Mouse (Mus musculus) E14TG2a.4 (cell line): Measurements from ENCODE around the gene Gm1123.

Experiments
- H3K27me3 ChIP-seq: 2 replicates; pipeline ENCODE4 v1.6.1; 2014; ENCODE audit warnings: low read length, control low read depth; ENCODE audit not compliant: insufficient read depth
- H3K36me3 ChIP-seq: 2 replicates; pipeline ENCODE4 v1.6.1; 2014; ENCODE audit warnings: low read length, control low read depth; ENCODE audit not compliant: insufficient read depth
- H3K4me1 ChIP-seq: replicated peaks from 2 replicates; pipeline ENCODE4 v1.6.1; 2014; ENCODE audit warnings: low read depth, low read length, control low read depth
- H3K4me3 ChIP-seq: replicated peaks from 2 replicates; pipeline ENCODE4 v1.5.1; 2014; ENCODE audit warnings: mild to moderate bottlenecking, low read length
- H3K9me3 ChIP-seq: 2 replicates; pipeline ENCODE4 v1.6.1; 2014; ENCODE audit warnings: low read length, control low read depth
- CTCF ChIP-seq: conservative IDR thresholded peaks from 2 replicates; pipeline ENCODE4 v1.5.1; 2014; ENCODE audit warnings: low read length
- NANOG ChIP-seq: IDR thresholded peaks from 2 replicates; pipeline ENCODE4 v1.6.1; 2014; ENCODE audit warnings: borderline replicate concordance, low read length, mixed read lengths
- POU5F1 ChIP-seq: IDR thresholded peaks from 2 replicates; pipeline ENCODE4 v1.6.1; 2014; ENCODE audit warnings: low read length, borderline replicate concordance

Gene Gm1123

DNA sequence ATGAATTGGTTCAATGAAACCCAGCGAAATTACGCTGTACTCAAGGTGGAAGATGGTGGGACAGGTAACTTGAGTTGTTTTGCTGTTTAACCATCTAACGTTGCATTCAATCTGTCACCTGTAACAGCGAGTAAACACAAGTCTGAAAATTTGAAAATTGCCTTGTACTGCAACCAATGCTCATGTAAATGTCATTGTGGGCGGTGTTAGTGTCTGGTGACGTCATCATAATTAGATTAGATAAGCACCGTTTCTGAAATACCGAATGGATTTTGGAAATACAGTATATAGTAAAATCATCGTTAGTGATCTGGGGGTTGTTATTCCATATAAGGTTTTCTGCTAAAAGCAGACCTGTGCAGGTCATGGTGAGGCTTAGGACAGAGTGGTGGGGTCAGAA, 48.4 kb downstream of the Gm1123 start:
- H3K4me3 ChIP-seq: peak overlapping the region; percentile 96
- no peak for TF ChIP-seq CTCF
- H3K4me1 ChIP-seq: peaks cover 18% of the 10 kb centered on the region
- peaks cover 15% of the 10 kb centered on the region for H3K27me3 ChIP-seq
- H3K36me3 ChIP-seq: 0 out of 2 replicates have a peak, but pooled peaks cover 2% of the 10 kb centered on the region
- H3K9me3 ChIP-seq: no peaks in the 10 kb centered on the region

DNA sequence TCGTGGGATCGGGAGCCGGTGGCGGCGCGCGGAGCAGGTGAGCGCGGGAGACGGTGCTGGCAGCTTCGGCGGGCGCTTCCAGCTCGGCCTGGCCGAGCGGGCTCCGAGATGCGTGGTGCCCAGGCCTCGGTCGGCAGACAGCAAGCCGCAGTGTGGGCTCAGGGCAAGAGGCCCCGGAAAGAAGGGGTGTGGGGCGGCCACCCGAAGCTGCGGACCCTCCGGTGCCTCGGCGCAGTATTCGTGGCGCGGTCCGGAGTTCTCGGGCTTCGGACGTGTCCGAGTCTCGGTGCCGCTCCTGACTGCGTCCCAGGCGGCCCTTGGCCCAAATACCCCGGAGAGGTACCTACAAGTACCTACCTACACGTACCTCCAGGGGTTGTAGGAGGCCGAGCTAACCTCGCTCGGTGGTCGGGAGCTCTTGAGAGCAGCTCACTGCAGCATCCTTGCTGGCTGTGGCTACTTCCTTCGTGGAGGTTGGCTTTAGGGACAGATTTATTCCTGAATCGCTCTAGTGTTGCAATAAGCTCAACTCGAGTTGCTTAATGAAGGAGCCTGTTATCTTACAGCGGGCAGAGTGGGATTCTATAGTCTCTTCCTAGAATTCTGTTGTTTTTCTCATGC, 48.9 kb downstream of the Gm1123 start:
- H3K4me1 ChIP-seq: peaks cover 18% of the 10 kb centered on the region

DNA sequence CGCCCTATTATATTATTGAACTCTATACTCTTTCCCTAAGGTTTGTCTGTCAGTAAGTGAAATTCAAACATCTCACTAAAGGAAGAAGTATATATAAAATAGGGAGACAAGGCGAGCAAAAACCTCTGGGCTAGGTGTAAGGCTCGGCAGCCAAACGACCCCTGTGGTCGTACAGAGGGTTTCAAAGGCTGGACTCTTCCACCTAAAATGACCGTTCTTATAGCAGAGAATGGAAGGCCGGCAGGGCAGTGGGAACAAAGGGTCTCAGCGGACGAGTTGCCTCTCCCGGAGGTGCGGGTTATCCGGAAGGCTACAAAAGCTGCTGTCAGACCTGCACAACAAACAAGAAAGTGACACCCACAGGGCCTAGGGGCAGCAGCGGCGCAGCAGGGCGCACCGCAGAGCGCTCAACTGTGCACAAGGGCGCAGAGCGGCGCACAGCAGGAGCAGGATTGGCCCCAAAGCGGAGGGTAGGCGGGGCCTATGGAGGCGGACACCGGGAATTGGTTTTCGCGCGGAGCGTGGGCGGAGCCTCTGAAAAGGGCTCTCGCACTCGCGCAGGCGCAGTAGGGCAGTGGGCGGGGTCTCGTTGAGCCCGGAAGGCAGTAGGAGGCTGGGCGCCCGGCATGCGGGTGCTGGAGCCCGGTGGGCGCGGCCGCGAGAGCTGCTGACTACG, 49.6 kb downstream of the Gm1123 start, which contains the start of gene Faim:
TSS of gene Faim (plus strand) at position 574 of the 676 bp plus-strand sequence.
- Histone ChIP-seq H3K4me1 (peaks cover 18% of the 10 kb centered on the region), H3K36me3 (no peaks in the 10 kb centered on the region), H3K9me3 (no peaks in the 10 kb centered on the region), H3K4me3 (peak within 1 kb of the TSS; percentile 96), H3K27me3 (peaks cover 15% of the 10 kb centered on the region)
- TF ChIP-seq NANOG (peak; percentile 52; the same call in 1 of the 2 replicates), CTCF (no peak), POU5F1 (no peak)

More for the DNA sequence above, 48.9 kb downstream of the Gm1123 start:
- peaks cover 15% of the 10 kb centered on the region for H3K27me3 ChIP-seq
- H3K9me3 ChIP-seq: no peaks in the 10 kb centered on the region
- H3K36me3 ChIP-seq: no peaks in the 10 kb centered on the region
- H3K4me3 ChIP-seq: peak overlapping the region; percentile 96
- TF ChIP-seq POU5F1: no peak
- no peak for TF ChIP-seq CTCF
- TF ChIP-seq NANOG: no peak

DNA sequence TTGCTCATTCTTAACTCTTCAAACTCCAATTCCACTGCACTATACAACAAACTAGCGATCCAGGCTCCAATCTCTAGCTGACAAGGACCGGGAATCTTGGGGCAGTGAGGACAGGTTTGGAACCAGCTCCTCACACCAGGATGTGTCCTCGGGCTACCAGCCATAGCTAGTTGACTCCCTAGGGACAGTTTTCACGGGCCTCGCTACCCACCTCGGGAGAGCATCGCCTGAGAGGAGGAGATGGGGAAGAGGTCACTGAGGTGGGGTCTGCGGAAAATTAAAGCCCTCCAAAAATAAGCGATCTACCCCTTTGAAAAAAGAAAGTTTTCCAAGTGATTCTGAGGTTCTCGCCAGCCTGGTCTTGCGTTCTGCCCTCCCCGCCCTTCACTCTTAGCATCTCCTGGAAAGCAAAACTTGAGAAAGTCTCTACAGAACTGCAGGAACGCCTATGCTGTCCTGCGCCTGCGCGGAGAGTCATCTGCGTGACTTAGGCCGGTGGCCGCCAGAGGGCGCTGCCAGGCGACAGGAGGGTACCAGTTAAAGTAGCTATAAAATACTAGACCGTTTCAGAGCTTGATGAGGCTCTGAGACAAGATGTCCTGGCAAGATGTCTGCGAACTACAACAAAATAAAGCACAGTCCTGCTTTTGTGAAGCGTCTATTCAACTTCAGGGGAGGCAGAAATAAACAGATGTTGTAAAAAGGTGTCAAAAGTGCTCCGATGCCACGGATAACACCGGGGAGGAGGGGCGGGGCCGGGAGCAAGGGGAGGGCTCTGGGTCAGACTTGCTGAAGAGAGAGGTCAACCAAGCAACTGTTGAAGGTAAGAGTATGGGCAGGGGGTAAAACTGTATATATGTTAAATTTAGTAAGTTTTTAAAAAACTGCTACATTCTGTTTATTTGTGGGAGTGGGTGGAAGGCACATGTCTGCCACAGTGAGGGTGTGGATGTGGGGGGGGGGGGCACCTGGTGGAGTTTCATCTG, 55.8 kb downstream of the Gm1123 start:
- Histone ChIP-seq H3K36me3 (no peaks in the 10 kb centered on the region), H3K4me1 (peaks cover 30% of the 10 kb centered on the region), H3K27me3 (peaks cover 26% of the 10 kb centered on the region), H3K4me3 (peak overlapping the region; percentile 21), H3K9me3 (no peaks in the 10 kb centered on the region)
- peak; percentile 83 for TF ChIP-seq CTCF
- no peak for TF ChIP-seq POU5F1

DNA sequence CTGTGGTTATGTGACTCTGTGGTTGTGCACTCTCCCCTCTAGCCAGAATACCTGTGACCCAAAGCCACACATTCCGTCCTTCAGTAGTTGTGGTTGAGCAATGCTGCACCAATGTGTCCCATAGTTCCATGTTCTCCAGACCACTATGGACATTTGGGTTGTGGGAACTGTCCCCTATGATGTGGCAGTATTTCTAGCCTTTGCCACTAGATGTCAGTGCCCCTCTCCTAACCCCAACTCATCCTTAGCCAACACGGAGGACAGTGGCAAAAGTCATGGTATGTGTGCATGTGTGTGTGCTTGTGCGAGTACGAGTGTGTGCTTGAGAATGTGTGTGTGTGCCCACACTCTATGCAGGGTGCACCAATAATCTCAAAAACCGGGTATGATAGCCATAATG, 59.0 kb downstream of the Gm1123 start:
- Histone ChIP-seq H3K4me1 (peaks cover 42% of the 10 kb centered on the region), H3K9me3 (no peaks in the 10 kb centered on the region), H3K36me3 (no peaks in the 10 kb centered on the region), H3K4me3 (no peak overlapping the region), H3K27me3 (peaks cover 33% of the 10 kb centered on the region)
- TF ChIP-seq POU5F1: no peak
- peak; percentile 65 for TF ChIP-seq CTCF

DNA sequence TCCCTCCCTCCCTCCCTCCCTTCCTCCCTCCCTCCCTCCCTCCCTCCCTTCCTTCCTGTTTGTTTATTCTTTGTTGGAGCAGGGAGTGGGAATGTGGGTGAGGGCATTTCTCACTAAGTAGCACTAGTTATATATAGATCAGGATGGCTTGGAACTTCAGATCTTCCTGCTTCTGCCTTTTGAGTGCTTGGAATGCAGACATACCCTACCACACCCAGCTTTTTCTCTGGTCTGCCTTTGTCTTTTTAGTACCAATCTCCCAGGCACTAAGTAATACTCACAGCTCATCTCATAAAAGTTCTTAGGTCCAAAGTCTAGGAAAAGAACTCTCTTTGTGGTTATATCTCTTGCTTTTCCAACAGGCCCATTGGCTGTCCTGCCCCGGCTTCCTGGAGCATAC, 59.4 kb downstream of the Gm1123 start:
- peaks cover 42% of the 10 kb centered on the region for H3K4me1 ChIP-seq
- no peaks in the 10 kb centered on the region for H3K9me3 ChIP-seq
- no peaks in the 10 kb centered on the region for H3K36me3 ChIP-seq
- TF ChIP-seq POU5F1 (no peak), CTCF (no peak), NANOG (no peak)
- peaks cover 36% of the 10 kb centered on the region for H3K27me3 ChIP-seq
- H3K4me3 ChIP-seq: no peak overlapping the region

DNA sequence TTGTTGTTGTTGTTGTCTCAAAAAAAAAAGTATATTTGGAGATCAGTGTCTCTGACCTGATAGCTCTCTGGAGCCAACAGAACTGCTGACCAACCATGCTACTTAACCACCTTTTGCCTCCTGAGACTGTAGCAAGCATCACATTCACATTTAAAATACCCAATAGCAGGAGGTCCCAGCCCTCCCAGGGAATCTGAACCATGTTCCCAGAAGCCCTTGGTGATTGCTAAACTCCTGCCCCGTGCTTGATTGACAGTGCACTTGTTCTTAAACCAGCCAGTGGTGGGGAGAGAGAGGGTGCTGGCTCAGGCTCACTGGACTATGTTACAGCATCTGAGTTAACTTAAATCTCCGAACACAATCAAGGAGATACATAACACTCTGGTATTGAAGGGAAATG, 60.6 kb downstream of the Gm1123 start:
- Histone ChIP-seq H3K36me3 (no peaks in the 10 kb centered on the region), H3K4me3 (no peak overlapping the region), H3K9me3 (peaks cover 8% of the 10 kb centered on the region), H3K4me1 (peaks cover 40% of the 10 kb centered on the region), H3K27me3 (peaks cover 47% of the 10 kb centered on the region)
- no peak for TF ChIP-seq CTCF
- no peak for TF ChIP-seq POU5F1

DNA sequence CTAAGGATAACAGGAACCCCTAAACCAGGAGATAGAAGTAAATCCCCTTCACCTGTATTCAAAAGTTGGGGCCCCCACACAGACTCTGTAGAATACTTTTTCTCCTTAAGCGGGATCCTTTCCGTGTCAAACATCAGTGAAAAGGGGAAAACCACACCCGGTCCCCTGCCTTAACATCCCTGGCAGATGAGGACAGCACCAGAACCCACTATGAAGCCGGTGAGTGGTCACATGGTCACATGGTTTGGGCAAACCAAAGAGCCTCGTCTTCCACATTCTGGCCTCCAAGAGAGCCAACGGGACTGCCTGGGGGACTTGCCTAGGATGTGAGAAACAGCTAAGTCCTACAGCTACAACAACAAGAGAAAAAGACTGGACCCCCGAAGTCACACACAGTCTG, 62.0 kb downstream of the Gm1123 start:
- TF ChIP-seq POU5F1: no peak
- no peak for TF ChIP-seq NANOG
- TF ChIP-seq CTCF: no peak
- Histone ChIP-seq H3K4me1 (peaks cover 31% of the 10 kb centered on the region), H3K36me3 (no peaks in the 10 kb centered on the region), H3K9me3 (peaks cover 8% of the 10 kb centered on the region), H3K4me3 (peak overlapping the region; percentile 68), H3K27me3 (peaks cover 57% of the 10 kb centered on the region)

DNA sequence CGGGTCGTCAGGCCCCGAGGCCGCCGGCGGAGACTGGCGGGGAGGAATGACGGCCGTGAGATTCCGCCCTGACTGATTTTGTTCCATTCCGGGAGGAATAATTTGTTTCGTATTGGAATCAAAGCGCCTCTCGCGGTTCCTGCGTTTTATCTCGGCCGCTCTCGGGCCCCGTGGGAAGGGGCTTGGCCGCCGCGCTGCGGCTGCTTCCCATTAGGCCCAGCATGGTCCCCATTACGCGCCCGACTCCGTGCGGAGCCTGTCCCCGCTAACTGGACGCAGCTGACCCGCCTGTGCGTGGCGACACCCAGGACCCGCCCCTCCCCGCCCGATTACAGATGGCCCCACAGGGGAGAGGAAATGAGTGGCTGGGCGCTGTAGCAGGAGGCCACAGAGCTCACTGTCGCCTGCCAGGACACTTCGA, 62.4 kb downstream of the Gm1123 start:
- Histone ChIP-seq H3K27me3 (peaks cover 57% of the 10 kb centered on the region), H3K4me3 (peak overlapping the region; percentile 68), H3K9me3 (peaks cover 8% of the 10 kb centered on the region), H3K36me3 (no peaks in the 10 kb centered on the region), H3K4me1 (peaks cover 31% of the 10 kb centered on the region)
- TF ChIP-seq NANOG: no peak
- no peak for TF ChIP-seq POU5F1
- no peak for TF ChIP-seq CTCF
